Mouse (Mus musculus): ENCODE measurements at regions not wholly inside any gene's neighbourhood (a gene's known extent, or its start where the extent isn't known, plus 50 kb on each side); places are given as distances from the start of the nearest gene placed in this dataset.

GRCm38 (mm10) chr7:88928245-88928795 is 475.7 kb downstream of the Tmem135 start:
- TF ChIP-seq POLR2A (IDR thresholded peaks at IDR 0.05; ENCODE audit: borderline replicate concordance, insufficient read depth, low read length) (no peak), CTCF (IDR thresholded peaks at IDR 0.05; ENCODE audit: borderline replicate concordance, insufficient read depth, low read depth, low read length) (no peak)
